Mouse (Mus musculus): ENCODE data around the gene Tspan4.

- TF ChIP-seq CTCF (IDR thresholded peaks at IDR 0.05; ENCODE audit: low read depth, low read length) (no peak), POLR2A (IDR thresholded peaks at IDR 0.05; ENCODE audit: extremely low read depth, insufficient read depth, low read length) (no peak)
Observed at GRCm38 (mm10) chr7:141542588-141542987, 67.5 kb downstream of the Tspan4 start.

Data from liver, adult 2 months (tissue).